Mouse (Mus musculus): ENCODE measurements around the gene Abl2. TPM values are rescaled to one million over a fixed set of nuclear protein-coding genes. Genes with fewer than 3 reads are reported as not detected.
"Not testable (repeated sequence)": the region's sequence is repeated elsewhere in the genome, so short reads cannot be mapped to it uniquely, and the experiment has no call there.

The Abl2 gene
- polyA plus RNA-seq (2011; ENCODE audit: insufficient read depth, insufficient read length, low replicate concordance, missing spikeins) = 2.5 and 8.7 TPM in 2 replicates

GRCm38 (mm10) chr1:156558024-156558930 is at the start of gene Abl2:
TSS of gene Abl2 (plus strand) at chr1:156558786.
- 9% methylated on average over 60 of the region's 60 CpGs for WGBS

GRCm38 (mm10) chr1:156520136-156520780 is 38.3 kb upstream of the Abl2 start:
- Histone ChIP-seq H3K4me3 (replicated peaks; ENCODE audit: control insufficient read depth, low read depth, low read length) (no peak overlapping the region), H3K27ac (ENCODE audit: control insufficient read depth, insufficient read depth, low read depth, low read length, poor library complexity) (no peak overlapping the region), H3K4me1 (ENCODE audit: control insufficient read depth, insufficient read depth, low read length) (no peaks in the 10 kb centered on the region)
- 81% methylated on average over 3 of the region's 3 CpGs for WGBS
- TF ChIP-seq POLR2A (IDR thresholded peaks at IDR 0.05; ENCODE audit: borderline replicate concordance, control insufficient read depth, low read depth, low read length) (no peak), CTCF (IDR thresholded peaks at IDR 0.05; ENCODE audit: control insufficient read depth, insufficient read depth, low read length) (no peak)

More at GRCm38 (mm10) chr1:156558024-156558930, at the start of gene Abl2:
- Histone ChIP-seq H3K27ac (ENCODE audit: control insufficient read depth, insufficient read depth, low read depth, low read length, poor library complexity) (peak within 1 kb of the TSS; percentile 85), H3K4me1 (ENCODE audit: control insufficient read depth, insufficient read depth, low read length) (no peaks in the 10 kb centered on the region; the same call in 1 of the 2 replicates), H3K4me3 (replicated peaks; ENCODE audit: control insufficient read depth, low read depth, low read length) (peak within 1 kb of the TSS; percentile 91)
- TF ChIP-seq CTCF (IDR thresholded peaks at IDR 0.05; ENCODE audit: control insufficient read depth, insufficient read depth, low read length) (no peak), POLR2A (IDR thresholded peaks at IDR 0.05; ENCODE audit: borderline replicate concordance, control insufficient read depth, low read depth, low read length) (peak; percentile 86; the same call in 1 of the 2 replicates)

GRCm38 (mm10) chr1:156521796-156522517 is 36.6 kb upstream of the Abl2 start:
- WGBS = 24% methylated on average over 15 of the region's 15 CpGs

GRCm38 (mm10) chr1:156523842-156524241 is 34.7 kb upstream of the Abl2 start, which contains the start of gene Gm10031:
TSS of gene Gm10031 (plus strand) at chr1:156524012.
- H3K27ac ChIP-seq (ENCODE audit: control insufficient read depth, insufficient read depth, low read depth, low read length, poor library complexity); H3K4me1 ChIP-seq (ENCODE audit: control insufficient read depth, insufficient read depth, low read length); H3K4me3 ChIP-seq (replicated peaks; ENCODE audit: control insufficient read depth, low read depth, low read length): not testable (repeated sequence)
- 91% methylated on average over 22 of the region's 22 CpGs for WGBS

More at GRCm38 (mm10) chr1:156521796-156522517, 36.6 kb upstream of the Abl2 start:
- Histone ChIP-seq H3K4me1 (ENCODE audit: control insufficient read depth, insufficient read depth, low read length) (no peaks in the 10 kb centered on the region), H3K27ac (ENCODE audit: control insufficient read depth, insufficient read depth, low read depth, low read length, poor library complexity) (no peak overlapping the region), H3K4me3 (replicated peaks; ENCODE audit: control insufficient read depth, low read depth, low read length) (no peak overlapping the region)
- TF ChIP-seq POLR2A (IDR thresholded peaks at IDR 0.05; ENCODE audit: borderline replicate concordance, control insufficient read depth, low read depth, low read length) (no peak), CTCF (IDR thresholded peaks at IDR 0.05; ENCODE audit: control insufficient read depth, insufficient read depth, low read length) (no peak)

- not testable (repeated sequence) for H3K27ac ChIP-seq (ENCODE audit: control insufficient read depth, insufficient read depth, low read depth, low read length, poor library complexity); H3K4me3 ChIP-seq (replicated peaks; ENCODE audit: control insufficient read depth, low read depth, low read length); H3K4me1 ChIP-seq (ENCODE audit: control insufficient read depth, insufficient read depth, low read length)
- WGBS = 85% methylated on average over 16 of the region's 16 CpGs
These were observed 26.0 kb upstream of the Abl2 start for GRCm38 (mm10) chr1:156532476-156533175.

GRCm38 (mm10) chr1:156533483-156533882 is 25.1 kb upstream of the Abl2 start:
- 49% methylated on average over 3 of the region's 3 CpGs for WGBS
- no peak overlapping the region for H3K4me3 ChIP-seq (replicated peaks; ENCODE audit: control insufficient read depth, low read depth, low read length)
- no peak for TF ChIP-seq POLR2A (IDR thresholded peaks at IDR 0.05; ENCODE audit: borderline replicate concordance, control insufficient read depth, low read depth, low read length)
- no peak overlapping the region for H3K27ac ChIP-seq (ENCODE audit: control insufficient read depth, insufficient read depth, low read depth, low read length, poor library complexity)
- H3K4me1 ChIP-seq (ENCODE audit: control insufficient read depth, insufficient read depth, low read length) = no peaks in the 10 kb centered on the region

- no peaks in the 10 kb centered on the region for H3K4me1 ChIP-seq (ENCODE audit: control insufficient read depth, insufficient read depth, low read length)
- no peak overlapping the region for H3K4me3 ChIP-seq (replicated peaks; ENCODE audit: control insufficient read depth, low read depth, low read length)
- H3K27ac ChIP-seq (ENCODE audit: control insufficient read depth, insufficient read depth, low read depth, low read length, poor library complexity) = no peak overlapping the region
- TF ChIP-seq POLR2A (IDR thresholded peaks at IDR 0.05; ENCODE audit: borderline replicate concordance, control insufficient read depth, low read depth, low read length) (no peak), CTCF (IDR thresholded peaks at IDR 0.05; ENCODE audit: control insufficient read depth, insufficient read depth, low read length) (no peak)
- 77% methylated on average over 4 of the region's 4 CpGs for WGBS
These were observed 24.7 kb upstream of the Abl2 start for GRCm38 (mm10) chr1:156533911-156534310.

GRCm38 (mm10) chr1:156537031-156537430 is 21.6 kb upstream of the Abl2 start:
- 38% methylated on average over 2 of the region's 2 CpGs for WGBS
- H3K4me1 ChIP-seq (ENCODE audit: control insufficient read depth, insufficient read depth, low read length) = no peaks in the 10 kb centered on the region
- H3K4me3 ChIP-seq (replicated peaks; ENCODE audit: control insufficient read depth, low read depth, low read length) = no peak overlapping the region
- no peak for TF ChIP-seq POLR2A (IDR thresholded peaks at IDR 0.05; ENCODE audit: borderline replicate concordance, control insufficient read depth, low read depth, low read length)
- TF ChIP-seq CTCF (IDR thresholded peaks at IDR 0.05; ENCODE audit: control insufficient read depth, insufficient read depth, low read length) = no peak
- no peak overlapping the region for H3K27ac ChIP-seq (ENCODE audit: control insufficient read depth, insufficient read depth, low read depth, low read length, poor library complexity)

All from bone marrow, adult 2 months (tissue).